Mouse (Mus musculus) telencephalon, adult 2 months (tissue): ENCODE results near the gene Gucy2e.

ENCODE experiments used
- DNase-seq: peaks from one replicate; pipeline ENCODE4 v3.0.0-alpha.2; 2011; ENCODE audit warnings: low read depth, low spot score

The Gucy2e gene

DNA sequence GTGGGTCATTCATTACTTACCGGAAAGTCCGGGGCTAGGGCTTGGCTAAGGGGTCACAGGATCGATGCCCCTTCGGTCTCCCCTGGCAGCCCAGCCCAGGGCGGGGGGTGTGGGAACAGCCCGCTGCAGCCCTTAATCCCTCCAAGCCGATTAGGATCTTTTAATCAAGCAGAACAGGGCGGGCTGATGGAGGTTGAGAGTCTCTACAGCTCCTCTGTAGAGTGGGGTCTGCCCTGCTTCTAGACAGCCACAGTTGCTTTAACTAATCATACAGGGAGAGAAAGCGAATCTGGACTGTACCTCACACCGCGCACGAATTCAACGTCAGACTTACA, at the start of gene Gucy2e:
Gene Gucy2e, minus strand, starts transcription at position 111 of the 335 bp plus-strand sequence.
- DNase-seq, result no peak

DNA sequence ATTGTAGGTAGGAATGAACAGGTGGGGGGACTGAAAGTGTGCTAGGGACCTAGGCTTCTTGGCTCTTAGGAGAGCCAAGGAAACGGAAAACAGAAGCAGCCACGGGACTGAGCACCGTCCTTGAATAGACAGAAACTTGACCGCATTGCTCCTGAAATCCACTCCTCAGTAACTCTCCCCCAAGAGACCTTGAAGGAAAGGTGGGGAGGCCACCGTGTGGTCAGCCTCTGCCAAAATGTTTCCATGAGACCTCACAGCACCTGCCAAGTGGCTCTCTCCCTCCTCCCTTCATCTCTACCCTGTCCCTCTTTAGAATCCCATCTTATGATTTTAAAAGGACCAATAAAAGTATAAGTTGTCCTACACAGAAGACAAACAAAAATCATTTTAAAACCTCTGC, 40.4 kb upstream of the Gucy2e start:
- no peak for DNase-seq

DNA sequence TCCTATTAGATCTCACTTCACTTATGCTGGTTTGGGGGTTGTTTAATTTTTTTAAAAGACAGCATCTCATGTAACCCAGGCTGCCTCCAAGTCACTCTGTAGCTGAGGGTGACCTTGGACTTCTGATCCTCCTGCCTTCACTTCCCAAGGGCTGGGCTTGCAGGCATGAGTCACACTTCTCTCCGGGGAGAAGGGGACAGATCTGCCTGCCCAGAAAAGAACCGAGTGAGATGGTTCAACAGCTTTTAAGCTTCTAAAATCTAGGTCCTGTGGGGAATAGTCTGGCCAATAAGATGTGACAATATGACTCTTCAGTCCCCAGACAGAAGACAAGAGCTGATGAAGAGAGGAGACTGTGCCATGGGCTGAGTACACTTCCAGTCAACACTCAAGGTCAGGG, 39.2 kb upstream of the Gucy2e start:
- DNase-seq, result no peak

DNA sequence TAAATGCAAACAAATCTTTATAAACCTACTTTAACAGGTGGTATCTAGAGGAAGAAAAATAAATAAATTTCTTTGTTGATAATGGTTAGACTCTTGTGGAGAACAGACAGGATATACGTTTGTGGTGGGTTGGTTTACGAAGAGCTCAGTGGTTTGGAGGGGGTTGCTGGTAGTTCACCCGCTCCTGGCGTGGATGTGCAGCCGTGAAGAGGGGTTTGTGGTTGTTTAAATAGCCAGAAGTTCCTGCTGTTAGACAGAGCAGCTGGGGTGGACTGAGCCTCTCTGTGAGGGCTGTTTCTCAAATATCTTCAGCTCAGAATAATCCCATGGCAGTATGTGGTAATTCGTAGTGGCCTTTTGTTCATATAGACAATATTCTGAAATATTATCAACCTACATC, 38.8 kb upstream of the Gucy2e start:
- no peak for DNase-seq

DNA sequence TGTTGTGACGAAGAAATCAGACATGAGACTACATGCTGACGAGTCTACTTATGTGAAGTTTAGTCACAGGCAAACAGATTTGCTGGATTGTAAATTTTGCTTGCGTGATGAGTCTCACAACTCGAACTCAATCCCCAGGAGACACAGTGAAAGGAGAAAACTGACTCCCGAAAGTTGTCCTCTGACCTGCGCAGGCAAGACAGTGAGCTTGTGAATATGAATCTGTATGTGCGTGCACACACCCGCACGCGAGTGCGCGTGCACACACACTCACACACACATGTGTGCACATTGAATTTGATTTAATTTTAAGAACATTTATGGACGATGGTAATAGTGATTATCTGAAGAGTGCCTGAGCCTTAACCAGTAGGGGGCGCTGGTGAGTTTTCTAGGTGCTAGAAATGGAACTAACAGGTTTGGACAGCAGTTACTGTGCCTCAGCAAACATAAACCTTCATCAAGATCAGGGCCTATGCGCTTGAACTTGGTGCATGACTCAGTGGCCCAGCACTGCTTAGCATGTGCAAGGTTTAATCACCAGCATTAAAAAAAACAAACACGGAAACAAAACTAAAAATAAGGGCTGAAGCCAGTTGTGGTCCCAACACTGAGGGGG, 35.4 kb upstream of the Gucy2e start:
- DNase-seq, result peak; percentile 53

DNA sequence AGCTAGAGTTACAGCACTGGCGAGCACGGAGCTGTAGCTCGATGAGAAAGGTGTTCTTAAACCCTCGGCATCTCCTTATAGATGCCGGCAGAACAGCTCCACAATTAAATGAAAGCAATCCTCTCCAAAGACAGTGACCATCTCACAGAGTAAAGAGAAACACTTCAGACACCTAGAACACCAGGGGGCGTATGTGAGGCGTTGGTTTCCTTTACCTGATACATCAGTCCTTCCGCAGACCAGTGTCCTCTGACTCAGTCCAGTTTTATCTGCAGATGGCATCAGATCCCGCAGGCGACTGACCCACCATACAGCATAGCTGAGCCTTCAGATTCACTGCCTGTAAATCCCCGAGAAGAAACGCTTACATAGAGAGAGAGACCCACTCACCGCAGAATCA, 32.7 kb upstream of the Gucy2e start:
- DNase-seq, result peak; percentile 48

DNA sequence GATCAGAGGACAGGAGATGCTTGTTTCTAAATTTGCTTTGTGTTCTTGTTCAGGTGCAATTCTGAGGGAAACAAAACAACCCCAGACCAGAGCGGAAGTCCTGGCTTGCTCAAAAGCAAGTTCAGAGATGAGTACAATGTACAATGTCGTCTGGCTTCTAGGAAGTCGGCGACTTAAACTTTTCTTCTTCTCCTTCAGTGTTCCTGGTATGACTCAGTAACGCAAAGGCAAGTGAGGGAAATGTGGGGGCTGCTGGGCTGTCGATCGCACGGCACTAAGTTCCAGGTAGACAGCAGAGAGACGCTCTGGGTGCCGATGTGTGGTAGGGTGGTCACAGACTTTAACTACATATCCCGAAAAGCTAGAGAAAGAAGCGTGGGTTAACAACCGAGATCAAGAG, 31.3 kb upstream of the Gucy2e start:
- no peak for DNase-seq

DNA sequence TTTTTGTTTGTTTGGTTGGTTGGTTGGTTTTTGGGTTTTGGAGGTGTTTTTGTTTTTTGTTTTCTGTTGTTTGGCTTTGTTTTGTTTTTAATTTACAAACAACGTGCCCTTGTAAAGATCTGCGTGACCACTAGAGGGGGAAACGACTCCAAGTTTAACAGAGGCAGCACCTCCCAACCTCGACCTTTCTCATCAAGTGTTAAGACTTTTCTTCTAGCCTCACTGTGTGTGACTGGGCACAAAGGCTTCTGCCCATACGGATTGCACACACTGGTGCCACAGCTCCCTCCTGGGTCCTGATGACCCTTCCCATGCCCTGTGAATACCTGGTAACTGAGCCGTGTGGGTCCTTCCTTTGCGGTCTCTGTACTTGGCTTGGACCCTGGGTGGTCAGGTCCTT, 30.5 kb upstream of the Gucy2e start:
- no peak for DNase-seq

DNA sequence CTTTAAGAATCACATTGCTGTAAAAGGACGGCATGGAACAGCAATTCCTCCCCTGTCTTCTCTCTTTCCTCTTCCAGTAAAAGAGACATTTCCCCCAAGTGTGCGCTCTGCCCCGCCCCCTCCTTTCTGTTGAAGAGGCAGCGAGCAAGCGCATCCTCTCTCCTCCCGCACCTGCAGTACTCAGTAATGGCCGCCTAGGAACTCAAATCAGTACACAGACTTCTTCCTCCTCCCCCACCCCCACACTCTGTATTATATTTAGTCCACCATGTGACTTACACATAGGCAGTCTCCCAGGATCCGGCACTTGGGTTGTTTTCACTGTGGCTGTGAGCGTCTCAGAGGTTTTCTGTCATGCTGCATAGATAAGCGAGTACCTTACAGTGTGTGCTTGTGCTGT, 29.4 kb upstream of the Gucy2e start:
- peak; percentile 97 for DNase-seq

DNA sequence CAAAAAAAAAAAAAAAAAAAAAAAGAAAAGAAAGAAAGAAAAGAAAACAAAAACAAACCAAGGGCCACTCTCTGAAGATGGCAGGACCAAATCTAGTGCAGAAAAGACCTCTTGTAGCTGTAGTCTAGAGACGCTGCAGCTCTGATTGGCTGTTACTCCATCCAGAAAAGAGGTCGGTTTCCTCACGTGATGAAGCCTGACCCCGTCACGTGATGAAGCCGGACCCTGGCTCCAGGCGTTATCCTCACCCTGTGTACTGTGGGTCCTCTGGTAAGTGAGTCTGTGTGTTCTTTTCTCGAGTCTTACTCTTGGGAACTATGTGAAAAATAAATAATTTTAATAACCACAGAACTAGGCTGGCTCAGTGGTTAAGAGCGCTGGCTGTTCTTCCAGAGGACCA, 28.6 kb upstream of the Gucy2e start:
- no peak for DNase-seq

DNA sequence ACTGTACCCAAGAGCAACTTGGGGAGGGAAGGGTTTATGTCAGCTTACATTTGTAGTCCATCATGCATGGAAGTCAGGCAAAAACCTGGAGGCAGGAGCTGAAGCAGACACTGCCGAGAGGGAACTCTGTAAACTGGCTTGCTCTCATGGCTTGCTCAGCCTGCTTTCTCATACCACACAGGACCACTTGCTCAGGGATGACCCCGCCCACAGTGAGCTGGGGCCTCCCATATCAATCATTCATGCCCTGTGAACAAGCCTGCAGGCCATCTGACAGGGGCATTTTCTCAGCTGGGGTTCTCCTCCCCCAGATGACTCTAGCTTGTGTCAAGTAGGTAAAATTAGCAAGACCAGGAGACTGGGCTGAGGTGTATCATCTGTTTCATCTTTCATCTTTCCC, 27.4 kb upstream of the Gucy2e start:
- DNase-seq, result no peak

DNA sequence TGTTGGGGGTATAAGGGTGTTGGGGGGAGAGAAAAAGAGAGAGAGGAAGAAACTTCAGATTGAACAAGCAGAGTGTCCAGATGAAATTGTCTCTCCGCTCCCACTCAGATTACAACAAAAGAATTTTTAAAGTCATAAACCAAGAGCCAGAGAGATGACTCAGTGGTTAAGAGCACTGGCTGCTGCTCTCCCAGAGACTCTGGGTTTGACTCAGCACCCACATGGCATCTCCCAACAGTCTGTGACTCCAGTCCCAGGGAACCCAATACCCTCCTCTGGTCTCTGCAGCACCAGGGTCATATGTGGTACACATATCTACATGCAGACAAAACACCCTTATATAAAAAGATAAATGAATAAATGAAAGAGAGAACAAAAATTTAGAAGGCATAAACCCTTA, 23.3 kb upstream of the Gucy2e start:
- no peak for DNase-seq

DNA sequence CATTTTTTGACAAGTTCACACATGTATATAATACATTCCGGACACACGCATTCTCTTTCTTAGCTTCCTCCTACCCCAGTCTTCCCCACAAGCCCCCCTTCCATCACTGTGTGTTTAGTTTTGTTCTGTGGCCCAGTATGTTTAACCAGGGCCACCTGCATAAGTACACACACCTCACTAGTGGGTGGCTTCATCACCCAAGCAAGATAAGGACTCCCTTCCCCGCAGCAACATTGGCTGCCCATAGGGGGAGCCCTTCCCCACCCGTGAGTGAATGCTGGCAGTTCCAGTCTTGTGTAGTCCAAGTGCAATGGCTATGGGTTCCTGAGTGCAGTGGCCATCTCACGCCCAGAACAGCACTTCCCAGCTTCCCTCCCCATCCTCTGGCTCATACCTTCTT, 21.5 kb upstream of the Gucy2e start:
- DNase-seq, result no peak

DNA sequence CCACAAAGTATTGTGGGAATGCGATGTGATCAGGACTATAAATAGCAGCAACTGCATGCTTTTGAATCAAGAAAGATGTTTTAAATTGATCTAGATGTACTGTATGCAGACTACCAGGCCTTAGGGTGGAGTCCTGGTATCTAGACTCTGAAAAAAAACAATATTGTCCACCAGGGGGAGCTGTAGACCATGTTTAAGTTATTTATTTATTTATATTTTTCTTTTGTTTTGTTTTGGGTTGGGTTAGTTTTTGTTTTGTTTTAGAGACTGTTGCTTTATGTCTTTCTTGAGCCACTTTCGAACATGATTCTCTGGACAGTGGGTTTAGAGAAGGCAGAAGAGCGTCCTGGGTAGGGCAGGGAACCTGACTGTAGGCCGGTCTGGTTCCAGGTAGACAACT, 21.0 kb upstream of the Gucy2e start:
- DNase-seq, result no peak

DNA sequence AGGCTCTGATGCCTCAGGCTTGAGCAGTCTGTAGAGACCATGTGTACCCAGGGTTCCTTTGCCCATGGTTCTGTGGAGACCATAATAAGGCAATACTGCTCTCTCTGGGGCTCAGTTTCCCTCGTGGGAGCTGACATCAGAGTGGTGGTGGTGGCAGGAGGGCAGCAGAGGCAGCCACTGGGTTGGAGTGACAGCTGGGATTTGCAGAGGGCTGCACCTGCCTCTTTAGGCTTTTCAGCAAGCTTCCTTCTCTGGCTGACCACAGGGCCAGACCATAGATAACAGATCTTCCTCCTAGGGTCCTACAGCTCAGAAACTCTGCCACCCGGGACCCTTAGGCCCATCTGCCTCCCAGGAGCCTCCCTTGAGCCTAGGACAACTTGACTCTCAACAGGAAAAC, 20.2 kb upstream of the Gucy2e start:
- no peak for DNase-seq

DNA sequence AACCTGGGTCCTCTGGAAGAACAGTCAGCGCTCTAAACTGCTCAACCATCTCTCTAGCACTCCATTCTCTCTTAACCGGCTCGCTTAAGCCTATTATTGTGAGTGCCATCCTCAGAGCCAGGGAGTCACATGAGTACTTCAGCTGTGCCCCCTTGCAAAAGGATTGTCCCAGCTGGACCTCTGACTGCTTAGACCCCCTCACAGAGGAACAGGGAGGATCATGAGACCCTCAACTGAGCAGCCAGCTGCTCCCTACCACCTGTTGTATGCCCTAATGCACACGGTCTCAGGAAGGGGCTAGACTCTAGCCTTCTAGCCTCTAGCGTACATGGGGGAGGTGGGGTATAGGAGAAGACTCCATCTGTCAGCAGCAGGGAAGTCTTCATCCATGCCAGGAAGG, 18.0 kb upstream of the Gucy2e start:
- DNase-seq, result no peak

DNA sequence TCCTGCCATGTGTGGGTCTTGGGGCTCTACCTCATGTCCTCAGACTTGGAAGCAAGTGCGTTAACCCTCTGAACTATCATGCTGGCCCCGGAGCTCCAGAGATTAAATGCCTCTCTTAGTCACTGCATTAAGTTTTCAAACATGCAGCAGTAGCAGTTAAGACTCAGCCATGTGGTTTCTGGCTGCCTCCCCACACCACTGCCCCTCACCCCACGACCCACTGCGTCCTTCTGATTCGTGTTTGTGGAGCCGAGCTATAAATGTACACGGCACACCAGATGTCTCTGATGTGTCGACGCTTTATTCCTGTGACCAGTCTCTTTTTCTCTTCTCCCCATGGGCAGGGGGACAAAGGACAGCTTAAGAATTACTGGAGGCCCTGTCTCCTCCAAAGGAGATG, 16.3 kb upstream of the Gucy2e start:
- DNase-seq, result no peak

DNA sequence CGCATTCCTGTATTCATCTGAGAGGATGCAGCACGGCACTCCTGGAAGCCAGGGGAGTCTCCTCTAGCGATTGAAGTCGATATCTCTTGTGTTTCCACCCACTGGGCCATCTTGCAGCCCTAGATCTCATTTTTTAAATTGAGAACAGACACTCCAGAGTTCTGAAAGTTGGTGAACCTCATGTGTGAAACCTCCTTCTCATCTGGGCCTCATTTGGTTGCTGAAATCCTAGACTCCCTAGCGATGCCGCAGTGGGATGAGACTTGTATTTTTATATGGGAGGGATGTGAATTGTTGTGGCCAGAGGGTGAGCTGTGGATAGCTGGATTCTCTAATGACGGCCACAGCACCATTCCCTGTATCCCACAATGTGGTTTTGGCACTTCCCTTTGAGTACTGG, 15.1 kb upstream of the Gucy2e start:
- DNase-seq, result no peak

DNA sequence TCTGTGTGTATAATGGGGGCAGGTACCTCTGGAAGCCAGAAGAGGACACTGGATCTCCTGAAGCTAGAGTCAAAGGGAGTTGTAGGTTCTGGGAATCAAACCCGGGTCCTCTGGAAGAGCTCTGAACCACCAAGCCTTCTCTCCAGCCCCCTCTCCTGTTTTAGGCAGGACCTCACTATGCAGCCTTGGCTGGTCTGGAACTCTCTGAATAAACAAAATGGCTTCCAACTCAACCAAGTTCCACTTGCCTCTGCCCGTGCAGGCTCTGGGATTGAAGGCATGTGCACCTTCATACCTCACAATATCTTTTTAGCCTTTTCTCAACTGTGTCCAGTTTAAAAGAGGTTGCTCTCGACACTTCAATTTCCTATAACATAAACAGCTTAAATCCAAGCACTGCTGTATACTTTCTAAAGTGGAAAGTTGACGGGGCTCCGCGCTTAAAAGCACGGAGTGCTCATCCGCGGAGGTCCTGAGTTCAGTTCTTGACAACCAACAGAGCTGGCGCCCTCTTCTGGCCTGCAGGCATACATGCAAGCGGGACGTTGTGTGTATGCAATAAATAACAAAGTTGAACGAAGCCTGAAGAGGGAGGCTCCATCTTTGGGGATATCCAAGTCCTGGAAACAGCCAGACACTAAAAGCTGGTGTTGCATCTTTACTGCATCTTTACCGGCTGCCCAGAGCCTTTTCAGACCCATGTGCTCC, 14.5 kb upstream of the Gucy2e start:
- no peak for DNase-seq

DNA sequence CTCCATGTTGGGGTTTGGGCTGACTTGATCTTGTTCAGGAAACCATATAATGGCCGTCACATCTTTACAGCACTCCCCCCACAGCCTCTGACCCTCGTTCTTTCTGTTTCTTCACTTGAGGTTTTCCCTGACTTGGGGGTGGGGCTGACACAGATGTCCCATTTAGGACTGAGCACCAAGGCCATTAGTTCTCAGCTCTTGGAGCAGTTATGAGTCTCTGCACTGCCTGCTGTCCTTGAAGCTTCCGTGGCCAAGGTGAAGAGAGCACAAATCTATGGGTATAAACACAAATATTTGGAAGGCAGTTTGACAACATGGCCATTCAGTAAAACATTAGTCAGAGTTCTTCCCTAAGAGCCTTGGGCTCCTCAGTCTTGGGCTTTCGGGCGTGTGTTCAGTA, 13.3 kb upstream of the Gucy2e start:
- no peak for DNase-seq

DNA sequence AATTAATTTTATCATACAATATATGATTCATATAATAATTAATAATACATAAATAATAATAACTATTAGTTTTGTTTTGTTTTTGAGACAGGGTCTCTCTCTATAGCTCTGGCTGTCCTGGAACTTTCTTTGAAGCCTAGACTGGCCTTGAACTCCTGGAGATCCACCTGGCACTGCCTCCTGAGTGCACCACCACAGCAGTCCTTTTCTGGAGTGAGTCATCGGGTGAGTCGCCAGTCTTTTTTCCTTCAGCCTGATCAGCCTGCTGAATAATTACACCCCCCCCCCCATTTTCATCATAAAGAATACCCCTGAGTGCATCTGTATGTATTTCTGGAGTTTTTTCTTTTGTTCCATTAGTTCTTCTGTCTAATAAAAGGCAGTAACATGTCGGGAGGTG, 12.3 kb upstream of the Gucy2e start:
- no peak for DNase-seq

DNA sequence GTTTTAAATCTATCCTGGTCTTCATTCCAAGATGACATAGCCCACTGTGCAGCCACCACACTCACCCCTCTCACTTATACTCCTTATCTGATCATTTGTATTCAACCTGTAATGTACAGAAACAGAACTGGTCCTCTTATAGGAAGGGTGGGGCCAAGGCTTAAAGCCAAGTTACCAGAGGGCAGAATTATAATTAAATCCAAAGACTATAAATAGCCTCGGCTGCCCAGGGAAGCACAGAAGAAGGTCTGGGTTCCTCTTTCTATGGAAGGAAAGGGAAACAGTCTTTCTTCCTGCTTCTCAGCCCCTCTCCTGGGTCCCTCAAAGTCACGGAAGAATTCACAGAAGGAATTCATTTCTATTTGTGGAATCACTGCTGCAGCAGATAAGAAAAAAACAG, 8.8 kb upstream of the Gucy2e start:
- DNase-seq, result no peak

DNA sequence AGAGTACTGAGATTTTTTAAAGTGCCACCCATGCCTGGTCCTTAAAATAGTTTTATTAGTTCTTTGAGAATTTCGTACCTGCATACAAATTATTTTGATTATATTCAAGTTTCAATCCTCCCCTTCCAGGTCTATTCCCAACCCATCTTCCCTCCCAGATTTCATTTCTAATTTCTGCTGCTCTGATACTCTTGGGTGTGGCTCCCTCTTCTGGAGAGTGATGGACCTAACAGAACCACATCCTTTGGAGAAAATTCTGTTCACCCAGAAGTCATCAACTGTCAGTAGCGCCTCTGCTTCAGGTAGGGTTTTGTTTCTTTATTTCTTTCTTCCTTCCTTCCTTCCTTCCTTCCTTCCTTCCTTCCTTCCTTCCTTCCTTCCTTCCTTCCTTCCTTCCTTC, 8.1 kb upstream of the Gucy2e start:
- DNase-seq, result no peak
